Mouse (Mus musculus) heart, embryonic 14.5 days (tissue): ENCODE data around the gene Fut7. TPM values are rescaled to one million over a fixed set of nuclear protein-coding genes. Genes with fewer than 3 reads are reported as not detected.

Experiments used
- ATAC-seq: fragments of 200-750 bp; cut with Nextera tagmentation; 2 replicates; pipeline ENCODE4 v1.8.0; 2017; ENCODE audit warnings: low read depth, moderate TSS enrichment; ENCODE audit not compliant: insufficient number of reproducible peaks, insufficient read depth, low FRiP score
- H3K27ac ChIP-seq, 2 experiments: fragments of 200-500 bp in 1 of 2; fragments of 300-500 bp in 1 of 2; sonication (generic) in 1 of 2; replicated peaks in 1 of 2; 2 replicates each; pipeline ENCODE4 v1.5.1; 2012 to 2014; ENCODE audit warnings: low read depth in 2 of 2, low read length in 2 of 2, control low read depth in 1 of 2, mild to moderate bottlenecking in 1 of 2, mixed read lengths in 1 of 2; ENCODE audit not compliant: control insufficient read depth in 1 of 2, insufficient read depth in 1 of 2
- H3K27me3 ChIP-seq: fragments of 300-500 bp; sonication (generic); 2 replicates; pipeline ENCODE4 v1.6.1; 2014; ENCODE audit warnings: mild to moderate bottlenecking, low read length, control low read depth; ENCODE audit not compliant: control insufficient read depth, insufficient read depth
- H3K36me3 ChIP-seq: fragments of 300-500 bp; sonication (generic); 2 replicates; pipeline ENCODE4 v1.6.1; 2014; ENCODE audit warnings: mild to moderate bottlenecking, control low read depth, low read length, mixed read lengths; ENCODE audit not compliant: control insufficient read depth, insufficient read depth
- H3K4me1 ChIP-seq, 2 experiments: fragments of 200-500 bp in 1 of 2; fragments of 300-500 bp in 1 of 2; sonication (generic) in 1 of 2; 2 replicates each; pipeline ENCODE4 v1.6.1; 2012 to 2014; ENCODE audit warnings: low read length in 2 of 2, control low read depth in 1 of 2, mixed read lengths in 1 of 2; ENCODE audit not compliant: control insufficient read depth in 2 of 2, insufficient read depth in 2 of 2
- H3K4me2 ChIP-seq: fragments of 300-500 bp; sonication (generic); 2 replicates; pipeline ENCODE4 v1.6.1; 2014; ENCODE audit warnings: mild to moderate bottlenecking, low read length
- H3K4me3 ChIP-seq, 2 experiments: fragments of 200-500 bp in 1 of 2; fragments of 300-500 bp in 1 of 2; sonication (generic) in 1 of 2; 2 replicates each; pipeline ENCODE4 v1.5.1; 2012 to 2014; ENCODE audit warnings: low read length in 2 of 2, mild to moderate bottlenecking in 2 of 2, control low read depth in 1 of 2, low read depth in 1 of 2, moderate library complexity in 1 of 2; ENCODE audit not compliant: control insufficient read depth in 1 of 2, insufficient read depth in 1 of 2
- H3K9ac ChIP-seq: fragments of 300-500 bp; sonication (generic); 2 replicates; pipeline ENCODE4 v1.6.1; 2014; ENCODE audit warnings: mild to moderate bottlenecking, low read length
- H3K9me3 ChIP-seq: fragments of 300-500 bp; sonication (generic); 2 replicates; pipeline ENCODE4 v1.6.1; 2016; ENCODE audit warnings: low read length, control low read depth; ENCODE audit not compliant: control insufficient read depth
- whole genome bisulfite sequencing: fragments of 180-500 bp; shearing (Covaris S2); extraction: QIAGEN DNeasy Blood & Tissue Kit; methylation state at CpG from one replicate; pipeline ENCODE4 v1.1.7; 2014; 5-methylcytosine and 5-hydroxymethylcytosine counted together
- polyA plus RNA-seq: library from polyadenylated mRNA; unstranded; fragments of >200 nt; fragmentation: Nextera tagmentation; extraction: Ambion mirVana; gene quantifications from 2 replicates; pipeline ENCODE4 v1.2.1, GENCODE M21; 2014

The Fut7 gene
- polyA plus RNA-seq, result 0.14 TPM in 1 of 2 replicates, not detected in the other

GRCm38 (mm10) chr2:25422587-25423410 lies at the start of gene Fut7:
Fut7 (plus strand) TSS chr2:25423267.
- Histone ChIP-seq H3K9ac (no peak within 1 kb of the TSS), H3K4me1 (peaks cover 0 to 2% of the 10 kb centered on the region in 2 experiments; a peak in 1 of 4 replicates), H3K4me2 (no peak within 1 kb of the TSS), H3K27ac (no peak within 1 kb of the TSS), H3K4me3 (no peak within 1 kb of the TSS), H3K36me3 (no peaks in the 10 kb centered on the region), H3K9me3 (no peaks in the 10 kb centered on the region), H3K27me3 (peaks cover 40% of the 10 kb centered on the region)
- ATAC-seq, result no peak
- WGBS, result 53% methylated on average over 17 of the region's 17 CpGs

- peak overlapping the region; percentile 99 for H3K4me2 ChIP-seq
- H3K9me3 ChIP-seq, result no peaks in the 10 kb centered on the region
- H3K9ac ChIP-seq, result peak overlapping the region; percentile 77
Observed at GRCm38 (mm10) chr2:25373431-25373830, 49.6 kb upstream of the Fut7 start.

DNA sequence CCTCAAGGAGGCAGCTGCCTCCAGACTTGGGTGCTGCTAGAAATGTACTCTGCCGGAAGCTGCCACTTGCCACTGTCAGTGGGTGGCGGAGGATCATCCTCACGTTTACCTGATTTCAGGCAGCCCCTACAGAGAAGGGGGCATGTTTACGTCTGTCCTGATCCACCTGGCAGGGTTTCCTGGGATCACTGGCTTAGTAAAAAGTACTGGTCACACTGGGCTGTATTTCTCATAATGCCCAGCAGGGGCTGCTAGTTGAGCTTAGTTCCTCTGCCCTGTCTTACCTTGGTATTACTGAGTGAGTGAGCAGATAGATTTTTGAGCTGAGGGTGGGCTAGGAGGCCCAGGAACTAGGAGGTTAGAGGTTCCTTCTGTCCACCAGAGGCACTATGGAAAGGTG lies 46.5 kb upstream of the Fut7 start:
- no peak for ATAC-seq
- H3K9ac ChIP-seq, result no peak overlapping the region
- 55% methylated on average over 4 of the region's 4 CpGs for WGBS

More at GRCm38 (mm10) chr2:25373431-25373830, 49.6 kb upstream of the Fut7 start:
- Histone ChIP-seq H3K4me1 (peaks cover 13 to 22% of the 10 kb centered on the region in 2 experiments), H3K27me3 (peaks cover 3% of the 10 kb centered on the region; the same call in 1 of the 2 replicates), H3K4me3 (peak overlapping the region; percentile 72 to 73), H3K27ac (no peak overlapping the region), H3K36me3 (peaks cover 33% of the 10 kb centered on the region)
- ATAC-seq, result no peak
- 39% methylated on average over 2 of the region's 2 CpGs for WGBS

GRCm38 (mm10) chr2:25384492-25384891 lies 38.6 kb upstream of the Fut7 start:
- ATAC-seq, result no peak
- no peaks in the 10 kb centered on the region for H3K9me3 ChIP-seq
- H3K36me3 ChIP-seq, result no peaks in the 10 kb centered on the region
- no peak overlapping the region for H3K9ac ChIP-seq
- no peaks in the 10 kb centered on the region for H3K4me1 ChIP-seq
- no peak overlapping the region for H3K4me3 ChIP-seq
- no peaks in the 10 kb centered on the region; the same call in 1 of the 2 replicates for H3K27me3 ChIP-seq
- no peak overlapping the region for H3K27ac ChIP-seq
- WGBS, result 51% methylated on average over 5 of the region's 5 CpGs
- no peak overlapping the region for H3K4me2 ChIP-seq

More for the DNA sequence above, 46.5 kb upstream of the Fut7 start:
- Histone ChIP-seq H3K27ac (no peak overlapping the region), H3K4me1 (peaks cover 12 to 20% of the 10 kb centered on the region in 2 experiments), H3K4me3 (no peak overlapping the region), H3K9me3 (no peaks in the 10 kb centered on the region), H3K4me2 (no peak overlapping the region), H3K36me3 (peaks cover 35% of the 10 kb centered on the region), H3K27me3 (no peaks in the 10 kb centered on the region)

GRCm38 (mm10) chr2:25391266-25391665 lies 31.8 kb upstream of the Fut7 start:
- H3K9me3 ChIP-seq, result no peaks in the 10 kb centered on the region
- ATAC-seq, result no peak
- no peak overlapping the region for H3K4me2 ChIP-seq
- peaks cover 9 to 15% of the 10 kb centered on the region in 2 experiments for H3K4me1 ChIP-seq
- H3K27ac ChIP-seq, result no peak overlapping the region
- no peak overlapping the region for H3K4me3 ChIP-seq
- WGBS, result 61% methylated on average over 5 of the region's 5 CpGs
- H3K36me3 ChIP-seq, result no peaks in the 10 kb centered on the region
- H3K27me3 ChIP-seq, result peaks cover 25% of the 10 kb centered on the region
- H3K9ac ChIP-seq, result no peak overlapping the region

- no peak overlapping the region for H3K9ac ChIP-seq
- H3K9me3 ChIP-seq, result no peaks in the 10 kb centered on the region
- peaks cover 9 to 18% of the 10 kb centered on the region in 2 experiments for H3K4me1 ChIP-seq
- no peak overlapping the region for H3K4me2 ChIP-seq
- peaks cover 58% of the 10 kb centered on the region for H3K27me3 ChIP-seq
- H3K27ac ChIP-seq, result no peak overlapping the region
- ATAC-seq, result no peak
- no peaks in the 10 kb centered on the region for H3K36me3 ChIP-seq
- no peak overlapping the region for H3K4me3 ChIP-seq
- 39% methylated on average over 3 of the region's 3 CpGs for whole genome bisulfite sequencing
Observed at GRCm38 (mm10) chr2:25394281-25395221, 28.5 kb upstream of the Fut7 start.
